Comparison of ENCODE assay signal across 38 mouse cellular contexts in genomic region chr1:98420824-98421223, GRCm38 (mm10). TPM values are rescaled to one million over a fixed set of nuclear protein-coding genes. Genes with fewer than 3 reads are reported as not detected.
"Had no signal": no experiment of that assay in that cellular context is flagged by ENCODE, and none has a peak within 500 bp of the region (broad histone marks: within the 10 kb centered on the region; RNA-seq: fewer than 3 reads in every experiment).

TSS of gene Slco6d1 (plus strand) at chr1:98421124.

- H3K27ac ChIP-seq: left cerebral cortex, adult 2 months; limb, embryonic 10.5 days; limb, embryonic 12.5 days; limb, embryonic 13.5 days; limb, embryonic 15.5 days; liver, embryonic 12.5 days; liver, embryonic 13.5 days; liver, embryonic 14.5 days; liver, embryonic 15.5 days; lung, embryonic 15.5 days; macrophage; midbrain, embryonic 10.5 days; midbrain, embryonic 12.5 days; midbrain, embryonic 13.5 days; midbrain, embryonic 15.5 days had no signal

- DNase-seq: left cerebral cortex, postnatal 4 days; liver; liver, embryonic 13.5 days; liver, postnatal 0 days; lung, adult 18-20 months; lung, adult 2 months; lung, embryonic 14.5 days; lung, postnatal 10 days; lung, postnatal 14 days; lung, postnatal 36 days; lung, postnatal 4 days; midbrain, embryonic 14.5 days had no signal

- H3K4me3 ChIP-seq: left cerebral cortex, adult 2 months; limb, embryonic 10.5 days; limb, embryonic 12.5 days; limb, embryonic 13.5 days; limb, embryonic 15.5 days; liver, embryonic 12.5 days; liver, embryonic 13.5 days; liver, embryonic 15.5 days; lung, embryonic 15.5 days; megakaryocyte, embryonic 14.5 days; midbrain, embryonic 10.5 days; midbrain, embryonic 12.5 days; midbrain, embryonic 13.5 days; midbrain, embryonic 15.5 days; myocyte had no signal

- H3K27me3 ChIP-seq: limb, embryonic 12.5 days; limb, embryonic 13.5 days; limb, embryonic 15.5 days; liver, embryonic 12.5 days; liver, embryonic 13.5 days; liver, embryonic 15.5 days; lung, embryonic 15.5 days; megakaryocyte, embryonic 14.5 days; midbrain, embryonic 12.5 days; midbrain, embryonic 13.5 days; midbrain, embryonic 15.5 days had no signal

- H3K4me1 ChIP-seq: limb, embryonic 10.5 days; limb, embryonic 12.5 days; limb, embryonic 13.5 days; limb, embryonic 15.5 days; liver, embryonic 12.5 days; liver, embryonic 13.5 days; liver, embryonic 15.5 days; lung, embryonic 15.5 days; megakaryocyte, embryonic 14.5 days; midbrain, embryonic 10.5 days; midbrain, embryonic 12.5 days; midbrain, embryonic 13.5 days; midbrain, embryonic 15.5 days had no signal

- H3K36me3 ChIP-seq: limb, embryonic 10.5 days; limb, embryonic 12.5 days; limb, embryonic 13.5 days; limb, embryonic 15.5 days; liver, embryonic 12.5 days; liver, embryonic 13.5 days; liver, embryonic 15.5 days; lung, embryonic 15.5 days; midbrain, embryonic 10.5 days; midbrain, embryonic 12.5 days; midbrain, embryonic 13.5 days; midbrain, embryonic 15.5 days had no signal

RNA-seq across cellular contexts. Expression of gene Slco6d1, which starts in this region (rescaled TPM):
- polyA plus RNA-seq: limb, embryonic 10.5 days; limb, embryonic 11.5 days; limb, embryonic 12.5 days; limb, embryonic 13.5 days; limb, embryonic 14.5 days; limb, embryonic 15.5 days; liver, adult 2 months; liver, embryonic 11.5 days; liver, embryonic 12.5 days; liver, embryonic 13.5 days; liver, embryonic 14.5 days; liver, embryonic 15.5 days; liver, embryonic 16.5 days; liver, postnatal 0 days; lung, adult 2 months; lung, embryonic 14.5 days; lung, embryonic 15.5 days; lung, embryonic 16.5 days; lung, postnatal 0 days; macrophage; midbrain, embryonic 10.5 days; midbrain, embryonic 11.5 days; midbrain, embryonic 12.5 days; midbrain, embryonic 13.5 days; midbrain, embryonic 14.5 days; midbrain, embryonic 15.5 days; midbrain, embryonic 16.5 days; midbrain, postnatal 0 days; myocyte had no signal
